Comparison of ENCODE assay signal across 11 mouse cellular contexts in the genomic region with DNA sequence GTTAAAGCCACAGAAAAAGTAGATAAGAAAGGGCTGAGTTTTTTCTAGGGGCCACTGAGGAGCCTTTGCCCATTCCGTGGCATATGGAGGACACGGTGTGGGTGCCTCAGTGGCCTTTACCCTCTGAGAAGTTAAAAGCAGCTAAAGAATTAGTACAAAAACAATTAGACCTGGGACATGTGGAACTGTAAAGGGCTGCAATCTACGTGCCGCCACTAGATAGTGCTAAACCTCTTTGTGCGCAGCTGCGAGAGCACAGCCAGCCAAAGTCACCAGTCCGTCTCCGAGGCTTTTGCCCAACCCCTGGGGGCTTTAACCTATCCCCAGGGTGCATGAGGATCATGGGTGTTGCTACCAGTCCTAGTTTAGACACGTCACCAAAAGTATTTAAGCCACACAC. TPM values are rescaled to one million over a fixed set of nuclear protein-coding genes. Genes with fewer than 3 reads are reported as not detected.
DNase-seq lines count a peak whose midpoint lies in the region; ATAC-seq and TF ChIP-seq lines count a peak whose summit lies in the region.
"Not testable (repeated sequence)": the region's sequence is repeated elsewhere in the genome, so short reads cannot be mapped to it uniquely, and the experiment has no call there.
"Had no signal": no experiment of that assay in that cellular context is flagged by ENCODE, and none has a peak within 500 bp of the region (broad histone marks: within the 10 kb centered on the region; RNA-seq: fewer than 3 reads in every experiment).

No protein-coding gene starts in this region.

- H3K4me2 ChIP-seq in forebrain, postnatal 0 days (ENCODE audit: low read depth); intestine, postnatal 0 days (replicated peaks; ENCODE audit: low read depth): not testable (repeated sequence)

- 30% methylated on average over 4 of the region's 9 CpGs for WGBS in forebrain, postnatal 0 days
- WGBS in intestine, postnatal 0 days, result 55% methylated on average over 4 of the region's 9 CpGs

- not testable (repeated sequence) for H3K27me3 ChIP-seq in forebrain, postnatal 0 days (ENCODE audit: insufficient read depth, low read length); intestine, postnatal 0 days (replicated peaks; ENCODE audit: control insufficient read depth, insufficient read depth, low read length)

- intact Hi-C loops in left cerebral cortex, postnatal 14 days (cut with DNase I), result not testable (repeated sequence)

- H3K36me3 ChIP-seq in forebrain, postnatal 0 days (ENCODE audit: insufficient read depth); intestine, postnatal 0 days (ENCODE audit: control insufficient read depth, insufficient read depth): not testable (repeated sequence)

- TF ChIP-seq CTCF in forebrain, postnatal 0 days (IDR thresholded peaks at IDR 0.05; ENCODE audit: low read depth), result peak; percentile 28
- TF ChIP-seq CTCF in intestine, postnatal 0 days (IDR thresholded peaks at IDR 0.05; ENCODE audit: low read depth), result peak; percentile 19; the same call in 1 of the 2 replicates

- H3K27ac ChIP-seq in forebrain, postnatal 0 days (ENCODE audit: low read depth, low read length); intestine, postnatal 0 days (ENCODE audit: low read depth, low read length): not testable (repeated sequence)

- DNase-seq in cerebellum, adult 18-20 months, result peak; percentile 32 to 33
- DNase-seq in forebrain, postnatal 0 days, result not testable (repeated sequence)
- DNase-seq in kidney, postnatal 14 days, result peak; percentile 45
- peak; percentile 38 to 46 for DNase-seq in left cerebral cortex, postnatal 14 days (ENCODE audit: low spot score in 2 of 2)
- peak; percentile 43 for DNase-seq in lung, postnatal 10 days
- peak; percentile 39 to 47 for DNase-seq in right cerebral cortex, postnatal 10 days (ENCODE audit: low spot score in 2 of 2)

- not testable (repeated sequence) for H3K9me3 ChIP-seq in forebrain, postnatal 0 days (ENCODE audit: low read length); intestine, postnatal 0 days (ENCODE audit: control insufficient read depth)

- ATAC-seq in forebrain, postnatal 0 days, result peak; percentile 45; the same call in 1 of the 2 replicates
- peak; percentile 41; the same call in 1 of the 2 replicates for ATAC-seq in intestine, postnatal 0 days

- not testable (repeated sequence) for H3K4me1 ChIP-seq in forebrain, postnatal 0 days (ENCODE audit: insufficient read depth); intestine, postnatal 0 days (replicated peaks; ENCODE audit: control insufficient read depth, insufficient read depth, low read length)

- not testable (repeated sequence) for H3K4me3 ChIP-seq in forebrain, postnatal 0 days (ENCODE audit: low read depth, low read length); intestine, postnatal 0 days (ENCODE audit: low read depth, low read length)

- not testable (repeated sequence) for H3K9ac ChIP-seq in forebrain, postnatal 0 days; intestine, postnatal 0 days (ENCODE audit: low read depth, low read length)

RNA-seq across cellular contexts. Expression of gene Hmgcs1, which starts 28.8 kb away (rescaled TPM):
- 392 and 404 TPM in 2 replicates for total RNA-seq in forebrain, postnatal 0 days (2014; rRNA removed)
- polyA plus RNA-seq in forebrain, postnatal 0 days (2015; fragmentation: Nextera tagmentation; extraction: Ambion mirVana), result 334 and 452 TPM in 2 replicates
- 54.5 and 63.0 TPM in 2 replicates for polyA plus RNA-seq in intestine, postnatal 0 days (2015; fragmentation: Nextera tagmentation; extraction: Ambion mirVana)
- 100 to 1,000 TPM; 445 to 454 TPM for total RNA-seq in left cerebral cortex, postnatal 14 days (2021)

RNA-seq across cellular contexts. Expression of gene Ccl28, which starts 37.8 kb away (rescaled TPM):
- total RNA-seq in forebrain, postnatal 0 days (2014; rRNA removed), result 3.3 and 4.5 TPM in 2 replicates
- 0.09 and 0.22 TPM in 2 replicates for polyA plus RNA-seq in forebrain, postnatal 0 days (2015; fragmentation: Nextera tagmentation; extraction: Ambion mirVana)
- 1.0 and 1.1 TPM in 2 replicates for polyA plus RNA-seq in intestine, postnatal 0 days (2015; fragmentation: Nextera tagmentation; extraction: Ambion mirVana)
- total RNA-seq in left cerebral cortex, postnatal 14 days (2021), result 1 to 10 TPM in 1 of 2 experiments, under 1 TPM in 1; 0.90 to 1.3 TPM
- total RNA-seq: ES-E14; monocyte, adult 5-6 weeks had no signal
- polyA plus RNA-seq: heart, embryonic 11.5 days; lung, embryonic 15.5 days had no signal
